Mouse (Mus musculus) embryo, embryonic 10 days (tissue): ENCODE measurements at regions not wholly inside any gene's neighbourhood (a gene's known extent, or its start where the extent isn't known, plus 50 kb on each side); places are given as distances from the start of the nearest gene placed in this dataset.

Source experiments
- DNase-seq: peaks from one replicate; pipeline ENCODE4 v3.0.0-alpha.2; 2015; ENCODE audit warnings: low spot score

GRCm38 (mm10) chr4:103421541-103421951, 107.9 kb downstream of the Oma1 start:
- peak; percentile 57 for DNase-seq

- DNase-seq = no peak
Measured at GRCm38 (mm10) chr4:103441383-103441782, 127.8 kb downstream of the Oma1 start.

GRCm38 (mm10) chr4:103441955-103442354, 128.3 kb downstream of the Oma1 start:
- DNase-seq = no peak

- no peak for DNase-seq
Measured at GRCm38 (mm10) chr4:103449276-103449675, 135.7 kb downstream of the Oma1 start.

- DNase-seq = no peak
Measured at GRCm38 (mm10) chr4:103450121-103450520, 136.5 kb downstream of the Oma1 start.

GRCm38 (mm10) chr4:103455458-103455857, 141.8 kb downstream of the Oma1 start:
- DNase-seq = no peak

- DNase-seq = no peak
Measured at GRCm38 (mm10) chr4:103466019-103466589, 152.5 kb downstream of the Oma1 start.

GRCm38 (mm10) chr4:103475596-103475995, 143.6 kb upstream of the Dab1 start:
- no peak for DNase-seq

- DNase-seq = no peak
Measured at GRCm38 (mm10) chr4:103486140-103486965, 132.8 kb upstream of the Dab1 start.

- DNase-seq = no peak
Measured at GRCm38 (mm10) chr4:103508435-103508834, 110.7 kb upstream of the Dab1 start.

- no peak for DNase-seq
Measured at GRCm38 (mm10) chr4:103512901-103513300, 106.3 kb upstream of the Dab1 start.

- DNase-seq = no peak
Measured at GRCm38 (mm10) chr4:103521870-103522609, 97.1 kb upstream of the Dab1 start.

- DNase-seq = no peak
Measured at GRCm38 (mm10) chr4:103536534-103537265, 82.5 kb upstream of the Dab1 start.

GRCm38 (mm10) chr4:103540960-103541359, 78.2 kb upstream of the Dab1 start:
- no peak for DNase-seq

GRCm38 (mm10) chr4:103547297-103547696, 71.9 kb upstream of the Dab1 start:
- no peak for DNase-seq

- DNase-seq = no peak
Measured at GRCm38 (mm10) chr4:103552476-103552875, 66.7 kb upstream of the Dab1 start.

- no peak for DNase-seq
Measured at GRCm38 (mm10) chr4:103553188-103553587, 66.0 kb upstream of the Dab1 start.

GRCm38 (mm10) chr4:103554597-103554996, 64.6 kb upstream of the Dab1 start:
- DNase-seq = no peak
